Mouse (Mus musculus): Measurements from ENCODE around the gene Olfr135. TPM values are rescaled to one million over a fixed set of nuclear protein-coding genes. Genes with fewer than 3 reads are reported as not detected.

The Olfr135 gene
- polyA plus RNA-seq (2017; shearing (Covaris generic)): not detected

- ATAC-seq: no peak
Measured at GRCm38 (mm10) chr17:38204035-38204434, at the start of gene Olfr135. Olfr135 (plus strand) TSS chr17:38204335.

GRCm38 (mm10) chr17:38171088-38171487, 33.0 kb upstream of the Olfr135 start, which contains the start of gene Olfr134:
Olfr134 (plus strand) TSS chr17:38171388.
- ATAC-seq: no peak

Other genes with a start within 250 kb of the Olfr135 start
- not detected for gene Olfr129, start 144.3 kb upstream of the Olfr135 start, polyA plus RNA-seq (2017; shearing (Covaris generic))
- not detected for gene Olfr130, start 140.4 kb upstream of the Olfr135 start, polyA plus RNA-seq (2017; shearing (Covaris generic))
- gene Olfr131, start 115.6 kb upstream of the Olfr135 start, polyA plus RNA-seq (2017; shearing (Covaris generic)): not detected
- not detected for gene Olfr132, start 69.8 kb upstream of the Olfr135 start, polyA plus RNA-seq (2017; shearing (Covaris generic))
- gene Olfr133, start 59.1 kb upstream of the Olfr135 start, polyA plus RNA-seq (2017; shearing (Covaris generic)): not detected
- not detected for gene Olfr134, start 32.9 kb upstream of the Olfr135 start, polyA plus RNA-seq (2017; shearing (Covaris generic))
- gene Olfr138, start 56.7 kb downstream of the Olfr135 start, polyA plus RNA-seq (2017; shearing (Covaris generic)): not detected
- not detected for gene Olfr137, start 103.2 kb downstream of the Olfr135 start, polyA plus RNA-seq (2017; shearing (Covaris generic))
- gene Olfr136, start 125.5 kb downstream of the Olfr135 start, polyA plus RNA-seq (2017; shearing (Covaris generic)): under 1 TPM in 1 of 2 experiments, not detected in 1; 0.71 TPM
- gene Esp36, start 215.8 kb downstream of the Olfr135 start, polyA plus RNA-seq (2017; shearing (Covaris generic)): not detected